Mouse (Mus musculus) midbrain, embryonic 14.5 days (tissue): ENCODE measurements around the gene Fancl. TPM values are rescaled to one million over a fixed set of nuclear protein-coding genes. Genes with fewer than 3 reads are reported as not detected.

Experiments used
- ATAC-seq: fragments of 200-750 bp; cut with Nextera tagmentation; 2 replicates; pipeline ENCODE4 v1.8.0; 2017; ENCODE audit warnings: moderate number of reproducible peaks, moderate library complexity; ENCODE audit not compliant: low FRiP score, low TSS enrichment
- DNase-seq: peaks from one replicate; pipeline ENCODE4 v3.0.0-alpha.2; 2015
- H3K27ac ChIP-seq: fragments of 300-500 bp; sonication (generic); replicated peaks from 2 replicates; pipeline ENCODE4 v1.5.1; 2014; ENCODE audit warnings: mild to moderate bottlenecking, low read depth, low read length, moderate library complexity
- H3K27me3 ChIP-seq: fragments of 300-500 bp; sonication (generic); 2 replicates; pipeline ENCODE4 v1.6.1; 2014; ENCODE audit warnings: low read length, control low read depth, mixed read lengths; ENCODE audit not compliant: control insufficient read depth, insufficient read depth
- H3K36me3 ChIP-seq: fragments of 300-500 bp; sonication (generic); 2 replicates; pipeline ENCODE4 v1.6.1; 2014; ENCODE audit warnings: low read length, control low read depth; ENCODE audit not compliant: control insufficient read depth, insufficient read depth
- H3K4me1 ChIP-seq: fragments of 300-500 bp; sonication (generic); 2 replicates; pipeline ENCODE4 v1.6.1; 2014; ENCODE audit warnings: mild to moderate bottlenecking, antibody characterized with exemption, low read length, control low read depth; ENCODE audit not compliant: control insufficient read depth, insufficient read depth
- H3K4me2 ChIP-seq: fragments of 300-500 bp; sonication (generic); 2 replicates; pipeline ENCODE4 v1.6.1; 2014; ENCODE audit warnings: mild to moderate bottlenecking, low read length, moderate library complexity
- H3K4me3 ChIP-seq: fragments of 300-500 bp; sonication (generic); replicated peaks from 2 replicates; pipeline ENCODE4 v1.5.1; 2014; ENCODE audit warnings: low read depth, low read length
- H3K9ac ChIP-seq: fragments of 300-500 bp; sonication (generic); replicated peaks from 2 replicates; pipeline ENCODE4 v1.6.1; 2014; ENCODE audit warnings: mild to moderate bottlenecking, low read length, moderate library complexity
- H3K9me3 ChIP-seq: fragments of 300-500 bp; sonication (generic); 2 replicates; pipeline ENCODE4 v1.6.1; 2016; ENCODE audit warnings: low read length, control low read depth, mixed read lengths; ENCODE audit not compliant: control insufficient read depth
- WGBS: fragments of 180-500 bp; shearing (Covaris S2); extraction: QIAGEN DNeasy Blood & Tissue Kit; methylation state at CpG from one replicate; pipeline ENCODE4 v1.1.7; 2014; 5-methylcytosine and 5-hydroxymethylcytosine counted together
- polyA plus RNA-seq: library from polyadenylated mRNA; unstranded; fragments of >200 nt; fragmentation: Nextera tagmentation; extraction: Ambion mirVana; gene quantifications from 2 replicates; pipeline ENCODE4 v1.2.1, GENCODE M21; 2014

The Fancl gene
- polyA plus RNA-seq, 1 experiment from 2014 or later = 14.0 TPM

- Histone ChIP-seq H3K27me3 (no peaks in the 10 kb centered on the region), H3K4me1 (no peaks in the 10 kb centered on the region), H3K27ac (no peak overlapping the region), H3K36me3 (no peaks in the 10 kb centered on the region), H3K4me2 (no peak overlapping the region), H3K9ac (no peak overlapping the region), H3K4me3 (no peak overlapping the region), H3K9me3 (no peaks in the 10 kb centered on the region)
- ATAC-seq (no peak), DNase-seq (no peak)
- 40% methylated on average over 3 of the region's 3 CpGs for WGBS
These were observed 9.6 kb downstream of the Fancl start for GRCm38 (mm10) chr11:26395561-26395960.

- 97% methylated on average over 3 of the region's 3 CpGs for WGBS
- no peak overlapping the region for H3K4me3 ChIP-seq
- no peak; the same call in 1 of the 2 replicates for ATAC-seq
These were observed 27.0 kb downstream of the Fancl start for GRCm38 (mm10) chr11:26412972-26413371.

GRCm38 (mm10) chr11:26421472-26421871 is 35.5 kb downstream of the Fancl start:
- DNase-seq (no peak), ATAC-seq (no peak)
- Histone ChIP-seq H3K4me1 (no peaks in the 10 kb centered on the region), H3K9ac (no peak overlapping the region), H3K27ac (no peak overlapping the region), H3K36me3 (no peaks in the 10 kb centered on the region), H3K4me2 (no peak overlapping the region), H3K4me3 (no peak overlapping the region), H3K27me3 (no peaks in the 10 kb centered on the region), H3K9me3 (no peaks in the 10 kb centered on the region)
- 92% methylated on average over 2 of the region's 2 CpGs for WGBS

More at GRCm38 (mm10) chr11:26412972-26413371, 27.0 kb downstream of the Fancl start:
- Histone ChIP-seq H3K36me3 (no peaks in the 10 kb centered on the region), H3K9ac (no peak overlapping the region), H3K9me3 (no peaks in the 10 kb centered on the region), H3K27me3 (no peaks in the 10 kb centered on the region), H3K27ac (no peak overlapping the region), H3K4me2 (no peak overlapping the region), H3K4me1 (no peaks in the 10 kb centered on the region)
- DNase-seq = no peak

- Histone ChIP-seq H3K4me2 (no peak overlapping the region), H3K9me3 (no peaks in the 10 kb centered on the region), H3K27me3 (no peaks in the 10 kb centered on the region), H3K4me1 (no peaks in the 10 kb centered on the region), H3K9ac (no peak overlapping the region), H3K27ac (no peak overlapping the region), H3K36me3 (no peaks in the 10 kb centered on the region), H3K4me3 (no peak overlapping the region)
- ATAC-seq (no peak), DNase-seq (no peak)
These were observed 48.3 kb downstream of the Fancl start for GRCm38 (mm10) chr11:26434229-26434628.

- ATAC-seq = peak; percentile 34; the same call in 1 of the 2 replicates
- no peak overlapping the region for H3K4me2 ChIP-seq
- WGBS = 76% methylated on average over 13 of the region's 13 CpGs
- no peaks in the 10 kb centered on the region for H3K4me1 ChIP-seq
- H3K27me3 ChIP-seq = no peaks in the 10 kb centered on the region
- no peak overlapping the region for H3K4me3 ChIP-seq
- no peak overlapping the region for H3K9ac ChIP-seq
- no peaks in the 10 kb centered on the region for H3K36me3 ChIP-seq
- H3K27ac ChIP-seq = no peak overlapping the region; the same call in 1 of the 2 replicates
- peak; percentile 8 for DNase-seq
- H3K9me3 ChIP-seq = no peaks in the 10 kb centered on the region
These were observed 51.9 kb downstream of the Fancl start for GRCm38 (mm10) chr11:26437818-26438217.

- Histone ChIP-seq H3K9me3 (no peaks in the 10 kb centered on the region), H3K9ac (no peak overlapping the region), H3K4me1 (no peaks in the 10 kb centered on the region), H3K4me2 (no peak overlapping the region), H3K27ac (no peak overlapping the region), H3K36me3 (no peaks in the 10 kb centered on the region), H3K27me3 (no peaks in the 10 kb centered on the region), H3K4me3 (no peak overlapping the region)
- WGBS = 48% methylated on average over 1 of the region's 1 CpGs
- ATAC-seq (no peak), DNase-seq (peak; percentile 38)
These were observed 55.2 kb downstream of the Fancl start for GRCm38 (mm10) chr11:26441121-26441520.

GRCm38 (mm10) chr11:26444374-26444773 is 58.4 kb downstream of the Fancl start:
- Histone ChIP-seq H3K4me1 (no peaks in the 10 kb centered on the region), H3K4me2 (no peak overlapping the region)
- ATAC-seq = no peak

GRCm38 (mm10) chr11:26449789-26450188 is 63.9 kb downstream of the Fancl start:
- Histone ChIP-seq H3K4me3 (no peak overlapping the region), H3K36me3 (no peaks in the 10 kb centered on the region), H3K27ac (no peak overlapping the region), H3K9ac (no peak overlapping the region), H3K27me3 (no peaks in the 10 kb centered on the region), H3K4me1 (no peaks in the 10 kb centered on the region), H3K4me2 (no peak overlapping the region), H3K9me3 (no peaks in the 10 kb centered on the region)
- ATAC-seq (no peak), DNase-seq (no peak)
- 95% methylated on average over 3 of the region's 3 CpGs for whole genome bisulfite sequencing

More at GRCm38 (mm10) chr11:26444374-26444773, 58.4 kb downstream of the Fancl start:
- no peaks in the 10 kb centered on the region for H3K9me3 ChIP-seq
- no peak overlapping the region for H3K4me3 ChIP-seq
- H3K27ac ChIP-seq = no peak overlapping the region
- H3K9ac ChIP-seq = no peak overlapping the region
- H3K27me3 ChIP-seq = no peaks in the 10 kb centered on the region
- no peak for DNase-seq
- no peaks in the 10 kb centered on the region for H3K36me3 ChIP-seq

GRCm38 (mm10) chr11:26450636-26451035 is 64.7 kb downstream of the Fancl start:
- no peaks in the 10 kb centered on the region for H3K4me1 ChIP-seq

More at GRCm38 (mm10) chr11:26450636-26451035, 64.7 kb downstream of the Fancl start:
- H3K9ac ChIP-seq = no peak overlapping the region
- H3K9me3 ChIP-seq = no peaks in the 10 kb centered on the region
- DNase-seq (no peak), ATAC-seq (no peak)
- H3K4me3 ChIP-seq = no peak overlapping the region
- 98% methylated on average over 1 of the region's 1 CpGs for WGBS
- no peak overlapping the region for H3K4me2 ChIP-seq
- H3K27ac ChIP-seq = no peak overlapping the region
- no peaks in the 10 kb centered on the region for H3K36me3 ChIP-seq
- H3K27me3 ChIP-seq = no peaks in the 10 kb centered on the region
